Mouse (Mus musculus) spleen, adult 18-20 months (tissue): ENCODE measurements at regions not wholly inside any gene's neighbourhood (a gene's known extent, or its start where the extent isn't known, plus 50 kb on each side); places are given as distances from the start of the nearest gene placed in this dataset.

Experiments
- DNase-seq, 2 experiments: peaks; one replicate each; pipeline ENCODE4 v3.0.0; 2022; ENCODE audit warnings: mixed read lengths in 2 of 2

- no peak for DNase-seq
These were observed 63.1 kb upstream of the S1pr3 start for GRCm38 (mm10) chr13:51345321-51345720.

DNA sequence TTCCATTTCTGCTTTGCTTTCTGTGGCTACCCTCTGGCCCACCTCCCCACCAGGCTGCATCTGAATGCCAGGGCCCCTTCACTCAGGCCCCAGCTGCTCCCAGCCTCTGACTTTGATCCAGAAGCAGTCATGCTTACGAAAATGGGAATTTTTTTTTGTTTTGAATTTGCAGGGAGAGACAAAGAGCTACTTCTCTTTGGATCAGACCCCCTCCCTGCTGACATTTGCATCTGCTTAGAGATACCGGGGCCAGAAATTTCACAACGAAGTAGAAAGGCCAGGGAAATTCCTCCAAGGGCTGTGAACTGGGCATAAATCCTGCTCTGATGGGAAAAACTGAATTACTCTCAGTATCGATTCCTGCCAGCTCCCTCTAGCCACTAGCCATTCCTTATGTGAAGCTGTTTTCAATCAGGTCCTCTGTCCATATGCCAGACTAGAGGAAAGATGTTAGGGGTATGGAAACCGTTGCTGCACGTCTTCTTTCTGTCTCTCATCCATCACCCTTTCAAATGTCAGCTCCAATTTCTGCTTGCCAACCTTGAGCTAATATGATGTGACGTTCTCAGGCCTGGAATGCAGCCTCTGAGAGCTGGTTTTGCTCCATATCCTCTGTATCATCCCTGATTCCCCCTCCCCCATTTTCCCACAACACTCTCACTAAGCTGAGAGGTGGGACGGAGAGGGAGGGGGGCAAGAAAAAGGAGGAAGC lies 62.4 kb upstream of the S1pr3 start:
- DNase-seq = no peak

GRCm38 (mm10) chr13:51348707-51349106 lies 59.7 kb upstream of the S1pr3 start:
- no peak for DNase-seq

DNA sequence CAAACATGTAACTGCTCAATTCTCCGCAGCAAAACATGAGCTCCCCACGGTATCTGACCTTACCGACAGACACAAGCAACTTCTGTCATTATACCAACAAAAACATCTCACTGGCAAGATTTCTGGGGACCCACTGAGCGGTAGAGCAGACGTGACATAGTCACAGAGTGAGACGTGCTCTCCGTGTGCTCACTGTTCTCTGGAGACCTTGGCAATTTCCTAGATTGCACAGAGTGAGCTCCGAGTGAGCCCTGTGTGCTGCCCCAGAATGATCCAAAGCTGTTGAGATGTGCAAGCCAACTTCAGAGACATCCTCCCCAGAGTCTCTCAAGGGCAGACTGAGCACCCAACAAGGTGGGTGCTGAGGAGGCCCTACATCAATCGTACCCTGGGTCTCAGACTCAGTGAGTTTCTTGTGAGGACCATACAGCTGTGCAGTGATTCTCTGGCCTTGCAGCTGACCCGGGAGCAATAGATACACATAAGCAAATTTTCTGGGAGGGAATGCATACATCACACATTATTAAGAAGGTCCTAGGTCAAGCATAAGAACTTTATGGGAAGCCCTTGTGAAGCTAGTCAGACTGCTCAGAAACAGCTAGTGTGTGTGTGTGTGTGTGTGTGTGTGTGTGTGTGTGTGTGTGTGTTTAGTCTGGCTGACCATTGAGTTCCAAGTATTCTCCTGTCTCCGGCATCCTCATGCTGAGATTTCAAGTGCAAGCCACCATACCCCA lies 58.5 kb upstream of the S1pr3 start:
- no peak for DNase-seq

DNA sequence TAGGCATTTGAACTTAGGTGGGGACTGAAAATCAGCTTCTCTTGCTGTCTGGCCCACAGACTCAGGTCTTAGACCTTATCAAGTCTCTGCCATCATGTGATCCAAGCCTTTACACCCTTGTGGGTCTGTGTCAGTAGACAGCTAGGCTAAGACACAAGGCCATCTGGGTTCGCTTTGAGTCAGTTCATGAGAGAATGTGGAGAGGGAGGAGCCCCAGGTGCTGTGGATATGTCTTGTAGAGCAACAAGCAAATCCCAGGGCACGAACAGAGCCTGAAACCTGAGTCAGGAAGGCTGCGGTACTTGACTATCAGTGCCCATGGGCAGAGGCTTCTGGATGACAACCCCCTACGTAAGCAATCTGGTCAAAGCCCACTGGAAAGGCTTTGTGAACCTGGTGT lies 55.6 kb upstream of the S1pr3 start:
- DNase-seq = no peak

DNA sequence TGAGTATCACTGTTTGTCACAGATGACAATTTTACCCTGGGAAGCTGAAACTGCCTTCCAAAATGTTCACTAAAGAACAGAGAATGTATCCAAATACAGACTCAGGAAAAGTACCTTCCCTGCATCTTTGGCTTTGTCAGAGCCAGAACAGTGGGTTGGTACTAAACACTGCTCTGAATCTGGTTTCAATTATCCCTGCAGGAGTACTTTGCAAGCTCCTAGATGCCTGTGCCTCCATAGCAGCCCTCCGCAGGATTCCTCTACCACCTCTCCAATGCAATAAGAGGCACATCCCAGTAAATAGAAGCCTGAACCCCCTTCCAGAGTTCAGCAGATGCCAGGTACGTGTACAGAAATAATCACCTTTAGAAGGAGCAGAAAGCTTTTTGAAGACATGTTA lies 52.9 kb upstream of the S1pr3 start:
- no peak for DNase-seq
